ENCODE assay signal across 28 mouse cellular contexts in the genomic region with DNA sequence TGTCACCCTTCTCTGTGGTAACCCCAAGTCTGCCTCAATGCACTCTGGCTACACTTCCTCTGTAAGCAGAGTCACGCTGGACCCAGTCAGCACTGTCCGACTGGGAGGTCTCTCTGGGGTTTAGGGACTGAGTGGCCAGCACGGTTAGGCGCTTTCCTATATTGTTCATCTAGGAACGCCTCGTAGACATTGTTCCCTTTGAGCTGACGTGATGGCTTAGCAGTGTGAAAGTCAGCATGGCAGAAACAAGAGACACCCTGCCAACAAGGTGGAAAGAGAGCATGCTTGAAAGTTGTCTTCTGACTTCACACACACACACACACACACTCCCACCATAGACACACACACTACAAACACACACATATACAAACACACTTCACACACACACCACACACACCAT.
DNase-seq lines count a peak whose midpoint lies in the region; ATAC-seq lines count a peak whose summit lies in the region.
"Had no signal": no experiment of that assay in that cellular context is flagged by ENCODE, and none has a peak within 500 bp of the region (broad histone marks: within the 10 kb centered on the region; RNA-seq: fewer than 3 reads in every experiment).

No protein-coding gene starts in this region.

- H3K36me3 ChIP-seq in hindbrain, embryonic 10.5 days, result no peaks in the 10 kb centered on the region
- H3K36me3 ChIP-seq in hindbrain, embryonic 16.5 days (ENCODE audit: control insufficient read depth, insufficient read depth, low read length), result no peaks in the 10 kb centered on the region
- no peaks in the 10 kb centered on the region for H3K36me3 ChIP-seq in liver, embryonic 16.5 days (ENCODE audit: control insufficient read depth, insufficient read depth)
- no peaks in the 10 kb centered on the region for H3K36me3 ChIP-seq in midbrain, embryonic 11.5 days (ENCODE audit: control insufficient read depth, insufficient read depth, low read length)
- no peaks in the 10 kb centered on the region for H3K36me3 ChIP-seq in midbrain, embryonic 14.5 days (ENCODE audit: control insufficient read depth, insufficient read depth, low read length)
- H3K36me3 ChIP-seq: embryonic facial prominence, embryonic 10.5 days; embryonic facial prominence, embryonic 12.5 days; forebrain, embryonic 10.5 days; forebrain, embryonic 12.5 days; G1E had no signal

- H3K27me3 ChIP-seq in hindbrain, embryonic 10.5 days (ENCODE audit: insufficient read depth, poor library complexity, severe bottlenecking), result no peaks in the 10 kb centered on the region
- H3K27me3 ChIP-seq in hindbrain, embryonic 16.5 days (replicated peaks; ENCODE audit: control insufficient read depth, insufficient read depth, low read length), result no peaks in the 10 kb centered on the region
- no peaks in the 10 kb centered on the region for H3K27me3 ChIP-seq in liver, embryonic 16.5 days (ENCODE audit: control insufficient read depth, insufficient read depth, low read depth, low read length)
- no peaks in the 10 kb centered on the region for H3K27me3 ChIP-seq in midbrain, embryonic 11.5 days (ENCODE audit: control insufficient read depth, insufficient read depth, low read length)
- H3K27me3 ChIP-seq in midbrain, embryonic 14.5 days (ENCODE audit: control insufficient read depth, insufficient read depth, low read length), result no peaks in the 10 kb centered on the region
- H3K27me3 ChIP-seq: CH12.LX; embryonic facial prominence, embryonic 12.5 days; forebrain, embryonic 12.5 days; Patski had no signal

- WGBS in hindbrain, embryonic 10.5 days, result 54% methylated on average over 7 of the region's 7 CpGs
- WGBS in hindbrain, embryonic 16.5 days, result 48% methylated on average over 7 of the region's 7 CpGs
- WGBS in liver, embryonic 16.5 days (ENCODE audit: insufficient replicate concordance), result 61% methylated on average over 7 of the region's 7 CpGs
- 49% methylated on average over 7 of the region's 7 CpGs for WGBS in midbrain, embryonic 11.5 days
- WGBS in midbrain, embryonic 14.5 days, result 35% methylated on average over 7 of the region's 7 CpGs

- H3K4me3 ChIP-seq in hindbrain, embryonic 10.5 days, result no peak overlapping the region
- no peak overlapping the region for H3K4me3 ChIP-seq in hindbrain, embryonic 16.5 days (ENCODE audit: low read length)
- H3K4me3 ChIP-seq in liver, embryonic 16.5 days (ENCODE audit: low read depth, low read length), result no peak overlapping the region
- no peak overlapping the region for H3K4me3 ChIP-seq in midbrain, embryonic 11.5 days (ENCODE audit: low read depth, low read length)
- no peak overlapping the region for H3K4me3 ChIP-seq in midbrain, embryonic 14.5 days (replicated peaks; ENCODE audit: low read depth, low read length)
- H3K4me3 ChIP-seq: embryonic facial prominence, embryonic 10.5 days; embryonic facial prominence, embryonic 12.5 days; erythroblast, embryonic 14.5 days; forebrain, embryonic 10.5 days; forebrain, embryonic 12.5 days had no signal

- no peak overlapping the region for H3K9ac ChIP-seq in hindbrain, embryonic 16.5 days (ENCODE audit: low read depth, low read length)
- H3K9ac ChIP-seq in liver, embryonic 16.5 days (ENCODE audit: low read depth, low read length), result no peak overlapping the region
- no peak overlapping the region for H3K9ac ChIP-seq in midbrain, embryonic 11.5 days (ENCODE audit: low read length)
- H3K9ac ChIP-seq in midbrain, embryonic 14.5 days (replicated peaks; ENCODE audit: low read length), result no peak overlapping the region
- H3K9ac ChIP-seq: embryonic facial prominence, embryonic 12.5 days; forebrain, embryonic 12.5 days had no signal

- 0 out of 2 replicates have a peak, but pooled peaks cover 4% of the 10 kb centered on the region for H3K4me1 ChIP-seq in hindbrain, embryonic 10.5 days (replicated peaks)
- H3K4me1 ChIP-seq in hindbrain, embryonic 16.5 days (ENCODE audit: control insufficient read depth, insufficient read depth, low read depth, low read length), result no peaks in the 10 kb centered on the region
- peaks cover 25% of the 10 kb centered on the region for H3K4me1 ChIP-seq in liver, embryonic 16.5 days (ENCODE audit: control insufficient read depth, low read depth, low read length)
- no peaks in the 10 kb centered on the region for H3K4me1 ChIP-seq in midbrain, embryonic 11.5 days (ENCODE audit: control insufficient read depth, insufficient read depth, low read length)
- no peaks in the 10 kb centered on the region for H3K4me1 ChIP-seq in midbrain, embryonic 14.5 days (ENCODE audit: control insufficient read depth, insufficient read depth, low read length)
- H3K4me1 ChIP-seq: embryonic facial prominence, embryonic 12.5 days; forebrain, embryonic 12.5 days had no signal

- ATAC-seq in frontal cortex, adult (ENCODE audit: low TSS enrichment), result peak; percentile 5; the same call in 1 of the 2 replicates
- no peak for ATAC-seq in hindbrain, embryonic 16.5 days
- peak; percentile 14; the same call in 1 of the 2 replicates for ATAC-seq in liver, embryonic 16.5 days (ENCODE audit: low read depth)
- no peak for ATAC-seq in midbrain, embryonic 11.5 days (ENCODE audit: low FRiP score)
- no peak for ATAC-seq in midbrain, embryonic 14.5 days (ENCODE audit: low FRiP score, low TSS enrichment)
- ATAC-seq: activated CD4-positive, CD25-positive, alpha-beta regulatory T cell, adult 4 months; CD4-positive, CD25-positive, alpha-beta regulatory T cell, adult 4 months; forebrain, embryonic 14.5 days; Patski had no signal

- H3K27ac ChIP-seq in hindbrain, embryonic 10.5 days, result 0 out of 2 replicates have a peak overlapping the region, but pooled peaks have one; percentile 18
- H3K27ac ChIP-seq in hindbrain, embryonic 16.5 days (ENCODE audit: low read depth, low read length), result no peak overlapping the region
- H3K27ac ChIP-seq in liver, embryonic 16.5 days (ENCODE audit: low read length), result no peak overlapping the region
- H3K27ac ChIP-seq in midbrain, embryonic 11.5 days (ENCODE audit: low read depth, low read length), result no peak overlapping the region
- H3K27ac ChIP-seq in midbrain, embryonic 14.5 days (replicated peaks; ENCODE audit: low read depth, low read length), result no peak overlapping the region
- H3K27ac ChIP-seq: embryonic facial prominence, embryonic 10.5 days; embryonic facial prominence, embryonic 12.5 days; forebrain, embryonic 10.5 days; forebrain, embryonic 12.5 days had no signal

- H3K4me2 ChIP-seq in hindbrain, embryonic 16.5 days (ENCODE audit: low read length), result no peak overlapping the region
- H3K4me2 ChIP-seq in liver, embryonic 16.5 days (ENCODE audit: low read depth, low read length), result no peak overlapping the region
- no peak overlapping the region for H3K4me2 ChIP-seq in midbrain, embryonic 11.5 days
- no peak overlapping the region for H3K4me2 ChIP-seq in midbrain, embryonic 14.5 days (ENCODE audit: low read length)
- H3K4me2 ChIP-seq: embryonic facial prominence, embryonic 12.5 days; forebrain, embryonic 12.5 days had no signal

- no peaks in the 10 kb centered on the region for H3K9me3 ChIP-seq in hindbrain, embryonic 10.5 days
- H3K9me3 ChIP-seq in hindbrain, embryonic 16.5 days (ENCODE audit: control insufficient read depth, low read length), result no peaks in the 10 kb centered on the region
- H3K9me3 ChIP-seq in liver, embryonic 16.5 days (replicated peaks; ENCODE audit: control insufficient read depth, low read length), result no peaks in the 10 kb centered on the region
- no peaks in the 10 kb centered on the region for H3K9me3 ChIP-seq in midbrain, embryonic 11.5 days (ENCODE audit: control insufficient read depth, low read length)
- H3K9me3 ChIP-seq in midbrain, embryonic 14.5 days (ENCODE audit: control insufficient read depth, low read length), result no peaks in the 10 kb centered on the region
- H3K9me3 ChIP-seq: embryonic facial prominence, embryonic 10.5 days; embryonic facial prominence, embryonic 12.5 days; forebrain, embryonic 10.5 days; forebrain, embryonic 12.5 days; G1E had no signal

- DNase-seq in frontal cortex, postnatal 10 days (ENCODE audit: low spot score in 2 of 2), result no peak
- DNase-seq in hindbrain, embryonic 10.5 days (ENCODE audit: low spot score), result no peak
- DNase-seq in liver, result no peak
- DNase-seq in midbrain, embryonic 11.5 days (ENCODE audit: low spot score, missing footprints), result peak; percentile 54
- DNase-seq in midbrain, embryonic 14.5 days, result no peak
- DNase-seq: adrenal gland, adult 8-10 months; adrenal gland, postnatal 14 days; adrenal gland, postnatal 36 days; B cell, adult 2 months; cerebellum, adult 11-12 months; cerebellum, adult 2 months; cerebellum, adult 9-10 months; cerebellum, postnatal 10 days; cerebellum, postnatal 25 days had no signal

Comparison
In these comparisons a context has a peak if more than half of its experiments do, and no peak if none do; other contexts are left out.
1. ATAC-seq: peak in frontal cortex, adult (single experiment) and liver, embryonic 16.5 days (single experiment); none in hindbrain, embryonic 16.5 days (single experiment), midbrain, embryonic 11.5 days (single experiment) and midbrain, embryonic 14.5 days (single experiment).